Mouse (Mus musculus) myocyte (in vitro differentiated cells): ENCODE measurements around the gene Lrch4. TPM values are rescaled to one million over a fixed set of nuclear protein-coding genes. Genes with fewer than 3 reads are reported as not detected.

ENCODE experiments used
- H3K27me3 ChIP-seq: one replicate; pipeline ENCODE4 v1.6.1; 2011; ENCODE audit not compliant: control insufficient read depth, insufficient read depth, insufficient read length
- H3K36me3 ChIP-seq: one replicate; pipeline ENCODE4 v1.6.1; 2011; ENCODE audit not compliant: control insufficient read depth, insufficient read depth
- H3K4me2 ChIP-seq: one replicate; pipeline ENCODE4 v1.6.1; 2011; ENCODE audit warnings: low read depth, control low read depth
- H3K4me3 ChIP-seq: one replicate; pipeline ENCODE4 v1.5.1; 2011; ENCODE audit warnings: mild to moderate bottlenecking, control low read depth, moderate library complexity
- H3K79me2 ChIP-seq: one replicate; pipeline ENCODE4 v1.6.1; 2011; ENCODE audit not compliant: control insufficient read depth, insufficient read depth
- H3ac ChIP-seq: one replicate; pipeline ENCODE4 v1.6.1; 2011; ENCODE audit not compliant: control insufficient read depth, insufficient read length
- CEBPB ChIP-seq: IDR thresholded peaks from 2 replicates; pipeline ENCODE4 v1.6.1; 2011; ENCODE audit warnings: mild to moderate bottlenecking, moderate library complexity; ENCODE audit not compliant: poor library complexity, insufficient read depth, severe bottlenecking
- E2F4 ChIP-seq: IDR thresholded peaks from one replicate; pipeline ENCODE4 v1.6.1; 2011; ENCODE audit warnings: mild to moderate bottlenecking, control low read depth, moderate library complexity; ENCODE audit not compliant: insufficient read depth
- MAX ChIP-seq: IDR thresholded peaks from one replicate; pipeline ENCODE4 v1.6.1; 2011; ENCODE audit warnings: low read depth, mild to moderate bottlenecking, control low read depth
- MYOD1 ChIP-seq, 3 experiments: IDR thresholded peaks; one replicate each; pipeline ENCODE4 v1.6.1; 2011; ENCODE audit warnings: control low read depth in 2 of 3, low read depth in 2 of 3, mild to moderate bottlenecking in 2 of 3, moderate library complexity in 1 of 3; ENCODE audit not compliant: insufficient read length in 2 of 3, control insufficient read depth in 1 of 3
- MYOG ChIP-seq, 3 experiments: IDR thresholded peaks; one replicate each; pipeline ENCODE4 v1.6.1; 2011; ENCODE audit warnings: control low read depth in 2 of 3, low read depth in 2 of 3, mild to moderate bottlenecking in 2 of 3; ENCODE audit not compliant: insufficient read length in 2 of 3, control insufficient read depth in 1 of 3, insufficient read depth in 1 of 3
- POLR2A ChIP-seq: IDR thresholded peaks from one replicate; pipeline ENCODE4 v1.6.1; 2011; ENCODE audit warnings: low read depth, mild to moderate bottlenecking, control low read depth, moderate library complexity; ENCODE audit not compliant: insufficient read length
- POLR2AphosphoS2 ChIP-seq: IDR thresholded peaks from one replicate; pipeline ENCODE4 v1.6.1; 2011; ENCODE audit warnings: low read depth, control low read depth; ENCODE audit not compliant: insufficient read length
- REST ChIP-seq: IDR thresholded peaks from one replicate; pipeline ENCODE4 v1.6.1; 2011; ENCODE audit warnings: mild to moderate bottlenecking, control low read depth, moderate library complexity; ENCODE audit not compliant: insufficient read depth, insufficient read length
- SRF ChIP-seq: IDR thresholded peaks from one replicate; pipeline ENCODE4 v1.6.1; 2011; ENCODE audit warnings: low read depth; ENCODE audit not compliant: control insufficient read depth, insufficient read length
- TCF12 ChIP-seq: IDR thresholded peaks from one replicate; pipeline ENCODE4 v1.6.1; 2011; ENCODE audit warnings: mild to moderate bottlenecking, control low read depth; ENCODE audit not compliant: poor library complexity, insufficient read depth, severe bottlenecking
- TCF3 ChIP-seq: IDR thresholded peaks from one replicate; pipeline ENCODE4 v1.6.1; 2011; ENCODE audit warnings: low read depth, control low read depth; ENCODE audit not compliant: insufficient read length
- USF1 ChIP-seq: IDR thresholded peaks from one replicate; pipeline ENCODE4 v1.6.1; 2011; ENCODE audit warnings: low read depth, mild to moderate bottlenecking, control low read depth, moderate library complexity
- polyA plus RNA-seq: library from polyadenylated mRNA; unstranded; fragments of >200 nt; fragmentation: generic; extraction: Trizol; gene quantifications from one replicate; pipeline ENCODE4 v1.2.1, GENCODE M21; 2012; ENCODE audit warnings: missing spikeins

Gene Lrch4
- polyA plus RNA-seq, 1 experiment = 29.1 TPM

DNA sequence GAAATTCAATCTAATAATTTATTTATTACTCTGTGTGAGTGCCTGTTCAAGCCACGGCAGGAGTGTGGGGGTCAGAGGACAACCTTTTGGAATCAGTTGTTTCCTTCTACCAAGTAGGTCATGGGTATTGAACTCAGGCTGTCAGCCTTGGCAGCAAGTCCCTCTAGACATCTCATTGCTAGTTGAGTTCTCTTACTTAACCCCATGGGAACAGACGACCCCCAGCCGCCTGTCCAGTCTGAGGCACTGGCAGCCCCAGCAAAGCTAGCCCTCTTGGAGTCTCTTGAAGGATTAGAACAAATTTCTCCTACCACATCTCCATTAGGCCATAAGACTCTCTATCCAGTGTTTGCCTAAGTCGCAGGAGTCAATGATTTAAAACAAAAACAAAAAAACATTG lies 50.8 kb downstream of the Lrch4 start:
- no peak overlapping the region for H3ac ChIP-seq
- TF ChIP-seq SRF = no peak
- no peak for TF ChIP-seq MYOD1 (IDR thresholded peaks at IDR 0.05; ENCODE audit: control insufficient read depth in 1 of 3, insufficient read length in 2 of 3, low read depth in 2 of 3)
- no peak for TF ChIP-seq MYOG (IDR thresholded peaks at IDR 0.05; ENCODE audit: control insufficient read depth in 1 of 3, insufficient read depth in 1 of 3, insufficient read length in 2 of 3, low read depth in 2 of 3)
- TF ChIP-seq MAX = no peak
- no peak for TF ChIP-seq POLR2A
- no peak for TF ChIP-seq REST
- no peak for TF ChIP-seq TCF3
- TF ChIP-seq CEBPB = no peak
- no peak for TF ChIP-seq E2F4
- TF ChIP-seq USF1 = no peak
- TF ChIP-seq TCF12 = no peak
- TF ChIP-seq POLR2AphosphoS2 = no peak
- no peak overlapping the region for H3K4me2 ChIP-seq
- peaks cover 26% of the 10 kb centered on the region for H3K79me2 ChIP-seq
- H3K36me3 ChIP-seq = no peaks in the 10 kb centered on the region
- H3K27me3 ChIP-seq = no peaks in the 10 kb centered on the region
- H3K4me3 ChIP-seq = no peak overlapping the region

DNA sequence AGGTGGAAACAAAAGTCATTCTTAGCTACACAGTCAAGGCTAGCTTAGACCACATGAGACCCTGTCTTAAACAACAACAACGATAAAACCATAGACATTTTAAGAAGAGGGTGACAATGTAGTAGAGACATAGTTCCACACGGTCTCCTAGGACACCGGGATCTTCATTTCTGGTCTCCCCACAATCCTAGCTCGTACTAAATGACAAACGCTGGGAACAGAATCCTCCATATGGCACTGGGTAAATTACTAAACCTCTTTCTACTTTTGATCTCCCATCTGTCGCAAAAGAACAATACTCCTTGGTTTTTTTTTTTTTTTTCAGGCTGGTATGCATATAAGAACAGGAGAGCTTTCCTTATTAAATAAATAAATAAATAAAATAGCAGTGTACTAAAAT lies 53.6 kb downstream of the Lrch4 start:
- no peak for TF ChIP-seq TCF3
- no peaks in the 10 kb centered on the region for H3K36me3 ChIP-seq
- H3K4me3 ChIP-seq = peak overlapping the region; percentile 57
- peaks cover 26% of the 10 kb centered on the region for H3K79me2 ChIP-seq
- H3ac ChIP-seq = no peak overlapping the region
- H3K27me3 ChIP-seq = no peaks in the 10 kb centered on the region
- H3K4me2 ChIP-seq = no peak overlapping the region

DNA sequence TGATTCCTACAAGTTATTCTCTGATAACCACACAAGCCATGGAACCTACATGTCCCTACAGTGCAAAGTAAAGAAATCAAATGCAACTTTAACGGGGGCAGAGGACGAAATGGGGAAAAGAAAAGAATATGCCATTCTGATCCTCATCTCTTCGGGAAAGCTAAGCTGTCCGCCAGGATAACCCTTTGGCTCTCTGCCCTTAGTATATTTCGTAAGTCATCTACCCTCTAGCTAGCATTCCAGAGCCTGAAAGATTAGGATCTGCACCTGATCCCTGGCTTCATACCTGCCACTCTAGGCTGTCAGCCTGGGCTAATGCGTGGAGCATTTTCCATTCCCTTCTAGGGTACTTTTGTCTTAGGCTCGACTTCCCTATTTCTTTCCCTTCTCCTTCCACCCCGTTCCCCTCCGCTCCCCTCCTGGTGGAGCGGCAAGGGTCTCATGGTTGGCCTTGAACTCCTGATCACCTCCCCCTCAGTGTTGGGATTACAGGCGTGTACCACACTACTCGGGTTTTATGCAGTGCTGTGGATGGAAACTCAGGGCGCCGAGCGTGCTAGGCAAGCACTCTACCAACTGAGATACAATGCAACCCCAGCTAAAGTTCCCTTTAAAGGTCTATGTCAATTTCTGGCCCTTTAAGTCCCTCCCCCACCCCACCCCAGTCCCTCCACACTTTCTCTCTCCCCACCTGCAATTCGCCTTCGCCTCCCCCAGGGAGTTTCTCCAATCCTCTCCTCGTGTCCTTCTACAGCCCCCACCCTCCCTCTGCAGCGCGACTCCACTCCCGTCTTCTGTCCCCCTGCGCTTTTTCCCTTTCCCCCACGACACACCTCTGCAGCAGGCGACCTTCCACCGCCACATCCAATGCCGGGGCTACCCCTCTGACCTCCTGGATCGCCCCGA lies 54.7 kb downstream of the Lrch4 start:
- Histone ChIP-seq H3K27me3 (no peaks in the 10 kb centered on the region), H3K4me3 (peak overlapping the region; percentile 57), H3ac (peak overlapping the region; percentile 56), H3K79me2 (peaks cover 26% of the 10 kb centered on the region), H3K36me3 (no peaks in the 10 kb centered on the region), H3K4me2 (peak overlapping the region; percentile 95)
- TF ChIP-seq E2F4 = no peak
- no peak for TF ChIP-seq SRF
- TF ChIP-seq CEBPB = no peak
- TF ChIP-seq MYOD1 (IDR thresholded peaks at IDR 0.05; ENCODE audit: control insufficient read depth in 1 of 3, insufficient read length in 2 of 3, low read depth in 2 of 3) = no peak
- no peak for TF ChIP-seq MAX
- TF ChIP-seq TCF3 = no peak
- TF ChIP-seq MYOG (IDR thresholded peaks at IDR 0.05; ENCODE audit: control insufficient read depth in 1 of 3, insufficient read depth in 1 of 3, insufficient read length in 2 of 3, low read depth in 2 of 3) = no peak
- TF ChIP-seq POLR2AphosphoS2 = no peak
- TF ChIP-seq USF1 = no peak
- no peak for TF ChIP-seq REST
- TF ChIP-seq POLR2A = no peak
- no peak for TF ChIP-seq TCF12

DNA sequence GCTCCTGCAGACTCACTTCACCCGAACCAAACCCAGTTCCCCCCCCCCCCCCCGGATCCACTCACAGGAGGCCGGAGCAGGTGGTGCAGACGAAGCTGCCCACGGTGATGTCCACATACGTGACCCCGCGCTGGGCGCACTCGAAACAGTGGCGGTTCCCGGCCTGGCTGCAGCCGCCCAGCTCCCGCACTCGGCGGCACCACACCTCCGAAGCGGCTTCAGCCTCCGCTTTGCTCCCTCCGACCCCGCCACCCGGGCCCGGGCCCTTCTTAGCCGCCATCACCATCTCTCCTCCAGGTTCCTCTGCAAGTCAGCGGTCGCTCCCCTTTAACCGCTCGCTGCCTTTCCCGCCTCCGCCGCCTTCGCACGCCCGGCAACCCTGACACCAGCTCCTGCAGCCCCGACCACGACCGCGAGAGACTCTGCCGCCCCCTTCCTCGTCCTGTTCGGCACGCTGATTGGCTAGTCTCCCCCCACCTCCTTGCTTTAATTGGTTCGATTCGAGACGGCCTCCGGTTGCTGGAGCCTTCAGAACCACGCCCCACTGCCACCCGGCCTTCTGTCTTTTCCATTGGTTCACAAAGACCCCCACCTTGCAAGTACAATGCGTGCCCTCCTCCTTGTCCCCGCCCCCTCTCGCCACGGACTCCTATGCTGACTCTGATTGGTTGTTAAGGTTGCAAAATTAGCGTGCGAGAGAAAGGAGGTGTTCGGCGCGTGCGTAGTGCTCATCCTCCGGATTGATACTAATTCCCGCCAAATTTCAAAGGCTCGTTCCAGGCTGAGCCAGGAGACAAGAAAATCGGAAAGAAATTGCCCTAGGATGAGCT lies 55.6 kb downstream of the Lrch4 start, which contains the start of gene Agfg2:
Agfg2 (minus strand) TSS at position 433 of the 830 bp plus-strand sequence.
- H3K4me3 ChIP-seq = peak within 1 kb of the TSS; percentile 57
- peaks cover 26% of the 10 kb centered on the region for H3K79me2 ChIP-seq
- H3ac ChIP-seq = peak within 1 kb of the TSS; percentile 56
- no peaks in the 10 kb centered on the region for H3K36me3 ChIP-seq
- H3K4me2 ChIP-seq = peak within 1 kb of the TSS; percentile 95
- no peaks in the 10 kb centered on the region for H3K27me3 ChIP-seq
- TF ChIP-seq POLR2AphosphoS2 (peak; percentile 42), TCF12 (no peak), MAX (no peak), E2F4 (peak; percentile 70), USF1 (no peak), MYOG (IDR thresholded peaks at IDR 0.05; ENCODE audit: control insufficient read depth in 1 of 3, insufficient read depth in 1 of 3, insufficient read length in 2 of 3, low read depth in 2 of 3) (no peak), REST (no peak), TCF3 (no peak), MYOD1 (IDR thresholded peaks at IDR 0.05; ENCODE audit: control insufficient read depth in 1 of 3, insufficient read length in 2 of 3, low read depth in 2 of 3) (no peak), POLR2A (peak; percentile 64), SRF (no peak), CEBPB (no peak)
